Mouse (Mus musculus) thymus, adult 2 months (tissue): Measurements from ENCODE around the gene Ano4. TPM values are rescaled to one million over a fixed set of nuclear protein-coding genes. Genes with fewer than 3 reads are reported as not detected.

Source experiments
- DNase-seq: peaks from one replicate; pipeline ENCODE4 v3.0.0; 2021
- H3K27ac ChIP-seq: fragments of 200-500 bp; 2 replicates; pipeline ENCODE4 v1.5.1; 2012; ENCODE audit warnings: low read length, control low read depth; ENCODE audit not compliant: control insufficient read depth, insufficient read depth
- H3K27me3 ChIP-seq: fragments of 200-500 bp; 2 replicates; pipeline ENCODE4 v1.6.1; 2012; ENCODE audit warnings: mild to moderate bottlenecking, low read length, moderate library complexity, mixed read lengths; ENCODE audit not compliant: control insufficient read depth, insufficient read depth
- H3K36me3 ChIP-seq: fragments of 200-500 bp; 2 replicates; pipeline ENCODE4 v1.6.1; 2012; ENCODE audit warnings: mild to moderate bottlenecking, low read length, moderate library complexity; ENCODE audit not compliant: control insufficient read depth, insufficient read depth
- H3K4me1 ChIP-seq: fragments of 200-500 bp; replicated peaks from 2 replicates; pipeline ENCODE4 v1.6.1; 2012; ENCODE audit warnings: low read length; ENCODE audit not compliant: control insufficient read depth, insufficient read depth
- H3K4me3 ChIP-seq: fragments of 200-500 bp; 2 replicates; pipeline ENCODE4 v1.5.1; 2012; ENCODE audit warnings: mild to moderate bottlenecking, low read length, control low read depth, moderate library complexity; ENCODE audit not compliant: control insufficient read depth, insufficient read depth
- CTCF ChIP-seq: fragments of 200-500 bp; IDR thresholded peaks from 2 replicates; pipeline ENCODE4 v1.5.1; 2012; ENCODE audit warnings: mild to moderate bottlenecking, control low read depth, low read length, moderate library complexity, borderline replicate concordance; ENCODE audit not compliant: control insufficient read depth, poor library complexity, insufficient read depth; ENCODE audit errors: extremely low read depth
- POLR2A ChIP-seq: fragments of 200-500 bp; IDR thresholded peaks from 2 replicates; pipeline ENCODE4 v1.6.1; 2012; ENCODE audit warnings: mild to moderate bottlenecking, low read length, control low read depth, moderate library complexity; ENCODE audit not compliant: control insufficient read depth, poor library complexity, insufficient read depth; ENCODE audit errors: extremely low read depth
- WGBS: fragments of 180-500 bp; shearing (Covaris S2); methylation state at CpG from one replicate; pipeline ENCODE4 v1.1.7; 2018; 5-methylcytosine and 5-hydroxymethylcytosine counted together
- polyA plus RNA-seq: library from polyadenylated mRNA; depleted of rRNA; stranded (reverse); fragments of >200 nt; gene quantifications from 2 replicates; pipeline ENCODE4 v1.2.3, GENCODE M21; 2012

Ano4 gene
- polyA plus RNA-seq, 1 experiment, result 0.35 TPM

- TF ChIP-seq CTCF, result no peak
- WGBS, result 81% methylated on average over 3 of the region's 3 CpGs
- Histone ChIP-seq H3K27me3 (no peaks in the 10 kb centered on the region), H3K27ac (no peak overlapping the region), H3K36me3 (no peaks in the 10 kb centered on the region), H3K4me1 (no peaks in the 10 kb centered on the region), H3K4me3 (no peak overlapping the region)
- no peak for DNase-seq
These were observed 51.8 kb downstream of the Ano4 start for GRCm38 (mm10) chr10:89292784-89293183.

DNA sequence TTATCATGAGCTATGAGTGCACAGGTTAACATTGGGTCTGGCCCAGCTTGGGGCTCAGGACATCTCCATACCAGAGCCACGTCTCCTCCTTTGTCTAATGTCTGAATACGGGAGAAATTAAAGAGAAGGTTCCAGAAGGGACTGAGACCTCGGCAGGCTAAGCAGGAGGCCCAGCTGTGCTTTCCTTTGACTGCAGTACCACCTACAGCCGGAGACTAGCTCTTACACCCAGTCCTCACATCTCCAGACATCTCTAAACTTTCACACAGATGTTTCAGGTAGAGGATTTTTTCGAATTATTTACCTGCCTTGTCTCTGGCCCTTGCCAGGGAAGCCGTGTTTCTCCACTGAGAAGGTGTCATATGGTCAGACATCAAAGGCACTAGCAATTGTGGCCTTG is 53.9 kb downstream of the Ano4 start:
- Histone ChIP-seq H3K27me3 (no peaks in the 10 kb centered on the region), H3K27ac (no peak overlapping the region), H3K4me1 (no peaks in the 10 kb centered on the region), H3K4me3 (no peak overlapping the region), H3K36me3 (no peaks in the 10 kb centered on the region)
- DNase-seq, result no peak
- TF ChIP-seq POLR2A (no peak), CTCF (no peak)
- WGBS, result 83% methylated on average over 6 of the region's 6 CpGs

DNA sequence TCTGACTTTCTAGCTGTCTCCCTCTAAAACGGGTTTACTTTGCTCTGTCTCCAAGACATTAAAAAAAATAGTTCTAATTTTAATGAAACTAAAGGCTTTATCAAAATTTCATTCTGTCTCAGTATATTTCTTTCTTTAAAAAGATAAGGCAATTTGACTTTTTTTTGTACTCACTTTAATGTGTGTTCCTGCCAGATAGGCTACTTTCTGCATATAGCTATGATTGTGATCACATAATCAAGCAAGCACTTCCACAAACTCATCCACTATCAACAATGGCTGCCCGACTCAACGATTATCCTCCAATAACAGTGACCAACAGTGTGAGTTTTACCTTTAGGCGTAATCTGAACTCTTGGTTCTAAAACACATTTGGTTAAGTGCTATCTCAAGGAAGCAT is 55.3 kb downstream of the Ano4 start:
- no peak overlapping the region for H3K4me3 ChIP-seq
- no peak overlapping the region for H3K27ac ChIP-seq
- DNase-seq, result no peak
- H3K27me3 ChIP-seq, result no peaks in the 10 kb centered on the region
- no peaks in the 10 kb centered on the region for H3K4me1 ChIP-seq
- TF ChIP-seq CTCF (no peak), POLR2A (no peak)
- H3K36me3 ChIP-seq, result no peaks in the 10 kb centered on the region
- 91% methylated on average over 4 of the region's 4 CpGs for WGBS

GRCm38 (mm10) chr10:89280402-89280801 is 64.2 kb downstream of the Ano4 start:
- no peak for DNase-seq
- H3K27ac ChIP-seq, result no peak overlapping the region
- H3K4me3 ChIP-seq, result no peak overlapping the region
- TF ChIP-seq POLR2A (no peak), CTCF (no peak)
- no peaks in the 10 kb centered on the region for H3K4me1 ChIP-seq
- H3K27me3 ChIP-seq, result no peaks in the 10 kb centered on the region
- no peaks in the 10 kb centered on the region for H3K36me3 ChIP-seq
- 87% methylated on average over 5 of the region's 5 CpGs for WGBS

DNA sequence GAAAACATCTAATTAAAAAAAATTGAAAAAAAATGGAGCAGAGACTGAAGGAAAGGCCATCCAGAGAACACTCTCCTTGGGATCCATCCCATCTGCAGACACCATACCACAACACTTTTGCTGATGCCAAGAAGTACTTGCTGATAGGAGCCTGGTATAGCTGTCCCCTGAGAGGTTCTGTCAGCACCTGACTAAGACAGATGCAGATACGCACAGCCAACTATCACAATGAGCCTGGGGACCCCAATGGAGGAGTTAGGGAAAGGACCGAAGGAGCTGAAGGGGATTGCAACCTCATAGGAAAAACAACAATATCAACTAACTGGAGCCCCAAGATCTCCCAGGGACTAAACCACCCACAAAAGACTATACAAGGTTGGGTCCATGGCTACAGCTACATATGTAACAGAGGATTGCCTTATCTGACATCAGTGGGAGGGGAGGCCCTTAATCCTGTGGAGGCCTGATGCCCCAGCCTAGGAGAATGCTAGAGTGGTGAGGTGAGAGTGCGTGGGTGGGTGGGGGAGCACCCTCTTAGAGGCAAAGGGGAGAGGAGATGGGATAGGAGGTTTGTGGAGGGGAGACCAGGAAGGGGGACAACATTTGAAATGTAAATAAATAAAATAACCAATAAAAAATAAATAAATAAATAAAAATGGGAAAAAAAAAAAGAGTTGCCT is 71.4 kb downstream of the Ano4 start:
- Histone ChIP-seq H3K27ac (no peak overlapping the region), H3K36me3 (no peaks in the 10 kb centered on the region), H3K27me3 (no peaks in the 10 kb centered on the region), H3K4me1 (no peaks in the 10 kb centered on the region), H3K4me3 (no peak overlapping the region)
- WGBS, result 94% methylated on average over 3 of the region's 3 CpGs
- no peak for DNase-seq
- TF ChIP-seq CTCF, result no peak
- TF ChIP-seq POLR2A, result no peak

- DNase-seq, result no peak
- WGBS, result 66% methylated on average over 3 of the region's 3 CpGs
- H3K4me3 ChIP-seq, result no peak overlapping the region
- no peaks in the 10 kb centered on the region for H3K27me3 ChIP-seq
- TF ChIP-seq CTCF, result no peak
- TF ChIP-seq POLR2A, result no peak
- no peak overlapping the region for H3K27ac ChIP-seq
- H3K36me3 ChIP-seq, result no peaks in the 10 kb centered on the region
- H3K4me1 ChIP-seq, result no peaks in the 10 kb centered on the region
These were observed 77.2 kb downstream of the Ano4 start for GRCm38 (mm10) chr10:89267312-89267711.

DNA sequence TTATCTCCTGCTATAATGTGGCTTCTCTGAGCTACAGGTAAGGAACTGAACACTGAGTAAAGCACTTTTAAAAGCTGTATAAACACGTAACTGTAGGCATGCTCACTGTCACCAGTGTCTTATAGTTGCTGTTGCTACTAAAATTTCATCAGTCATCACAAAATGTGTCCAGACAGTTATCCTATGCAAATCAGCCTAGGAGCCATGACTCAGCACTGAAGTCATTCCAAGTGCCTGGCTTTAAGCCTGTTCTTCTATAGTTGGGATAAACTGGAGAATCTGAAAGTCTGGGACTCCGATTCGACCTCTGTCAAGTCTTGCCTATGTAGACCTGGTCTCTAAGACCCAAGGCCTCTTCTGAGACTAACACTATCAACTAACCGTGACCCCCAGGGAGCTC is 81.2 kb downstream of the Ano4 start:
- Histone ChIP-seq H3K27me3 (no peaks in the 10 kb centered on the region), H3K4me1 (no peaks in the 10 kb centered on the region), H3K27ac (no peak overlapping the region), H3K4me3 (no peak overlapping the region), H3K36me3 (no peaks in the 10 kb centered on the region)
- 81% methylated on average over 4 of the region's 4 CpGs for WGBS
- no peak for TF ChIP-seq POLR2A
- TF ChIP-seq CTCF, result no peak
- no peak for DNase-seq
